Mouse (Mus musculus) urinary bladder, postnatal 14 days (tissue): ENCODE measurements at regions not wholly inside any gene's neighbourhood (a gene's known extent, or its start where the extent isn't known, plus 50 kb on each side); places are given as distances from the start of the nearest gene placed in this dataset.
"Not testable (repeated sequence)": the region's sequence is repeated elsewhere in the genome, so short reads cannot be mapped to it uniquely, and the experiment has no call there.

Experiments used
- DNase-seq: peaks from one replicate; pipeline ENCODE4 v3.0.0; 2021; ENCODE audit warnings: low spot score

DNA sequence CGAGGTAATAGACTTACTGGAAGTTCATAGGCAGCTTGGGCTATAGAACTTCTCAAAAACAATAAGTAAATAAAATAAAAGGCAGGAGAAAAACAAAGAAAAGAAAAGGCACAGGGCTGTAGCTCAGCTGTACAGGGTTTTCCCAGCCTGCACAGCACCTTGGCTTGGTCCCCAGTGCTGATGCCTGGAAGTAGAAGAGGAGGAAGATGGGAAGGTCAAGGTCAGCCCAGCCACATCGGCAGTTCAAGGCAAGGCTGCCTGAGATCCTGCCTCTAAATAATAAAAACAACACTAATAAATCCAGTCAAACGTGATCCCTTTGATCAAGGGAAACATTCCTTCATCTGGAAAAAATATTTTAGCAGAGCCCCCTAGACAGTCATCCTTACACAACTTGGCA, 103.1 kb downstream of the Cenpf start:
- DNase-seq: no peak

DNA sequence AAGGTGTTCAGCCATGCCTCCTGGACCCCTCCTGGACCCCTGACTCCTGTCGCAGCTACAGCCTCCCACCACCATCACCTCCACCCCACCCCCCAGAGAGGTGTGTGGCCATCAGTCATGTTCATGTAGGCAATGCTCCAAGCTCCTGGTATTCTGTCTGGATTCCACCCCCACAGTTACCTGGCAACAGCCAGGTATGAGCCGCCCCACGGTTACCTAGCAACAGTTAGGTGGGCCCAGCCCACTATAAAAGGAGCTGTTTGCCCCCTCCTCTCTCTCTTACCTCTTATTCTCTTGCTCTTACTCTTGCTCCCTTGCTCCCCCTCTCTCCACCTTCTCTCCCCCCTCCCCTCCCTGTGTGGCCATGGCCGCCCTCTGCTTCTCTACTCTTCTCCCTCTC, 106.5 kb downstream of the Cenpf start:
- no peak for DNase-seq

DNA sequence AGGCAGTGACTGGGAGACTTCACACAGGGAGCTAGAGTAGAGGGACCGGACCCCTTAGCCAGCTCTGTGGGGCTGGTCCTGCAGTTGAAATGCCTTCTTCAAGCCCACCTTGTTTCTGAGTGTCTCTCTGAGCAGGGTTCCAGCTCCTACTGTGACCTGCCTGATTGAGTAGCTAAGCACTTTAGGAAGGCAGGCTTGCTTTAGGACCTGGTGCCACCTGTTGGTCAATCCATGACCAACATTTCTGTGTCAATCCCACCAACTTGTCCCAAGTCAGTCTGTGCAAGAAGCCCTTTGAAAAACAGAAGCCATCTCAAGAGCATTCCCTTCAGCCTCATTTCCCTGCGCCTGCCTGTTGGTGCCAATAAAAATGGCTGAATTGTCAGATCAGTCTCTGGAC, 108.5 kb downstream of the Cenpf start:
- DNase-seq: peak; percentile 51

DNA sequence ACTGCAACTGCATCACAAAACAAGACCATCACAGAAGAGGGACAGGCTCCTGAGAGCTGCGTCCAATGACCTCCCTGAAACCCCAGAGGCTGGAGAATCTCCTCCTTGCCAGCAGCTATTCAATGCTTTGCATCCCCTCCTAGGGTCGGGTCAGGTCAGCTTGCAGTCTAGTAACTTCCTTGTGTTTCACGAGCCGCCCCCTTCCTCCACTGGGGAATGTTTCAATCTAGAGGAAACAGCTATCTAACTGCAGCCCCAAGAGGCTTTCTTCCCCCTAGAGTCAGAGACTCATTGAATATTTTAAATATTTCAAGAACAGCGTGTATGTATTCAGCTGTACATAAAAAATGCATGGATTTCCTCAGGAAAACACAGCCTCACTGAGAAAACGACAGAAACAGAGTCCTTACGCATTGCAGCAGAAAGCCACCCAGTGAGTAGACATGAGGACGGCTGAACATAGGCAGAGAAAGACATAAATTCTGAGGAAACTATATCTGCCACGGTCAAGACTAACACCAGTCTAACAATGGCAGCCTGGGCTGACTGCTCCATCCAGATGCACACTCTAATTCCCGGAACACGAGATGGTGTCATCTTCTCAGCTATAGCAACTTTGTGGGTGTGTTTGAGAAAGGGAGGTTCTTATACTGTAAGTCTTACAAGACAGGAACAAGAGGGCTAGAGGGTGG, 111.4 kb downstream of the Cenpf start:
- no peak for DNase-seq

DNA sequence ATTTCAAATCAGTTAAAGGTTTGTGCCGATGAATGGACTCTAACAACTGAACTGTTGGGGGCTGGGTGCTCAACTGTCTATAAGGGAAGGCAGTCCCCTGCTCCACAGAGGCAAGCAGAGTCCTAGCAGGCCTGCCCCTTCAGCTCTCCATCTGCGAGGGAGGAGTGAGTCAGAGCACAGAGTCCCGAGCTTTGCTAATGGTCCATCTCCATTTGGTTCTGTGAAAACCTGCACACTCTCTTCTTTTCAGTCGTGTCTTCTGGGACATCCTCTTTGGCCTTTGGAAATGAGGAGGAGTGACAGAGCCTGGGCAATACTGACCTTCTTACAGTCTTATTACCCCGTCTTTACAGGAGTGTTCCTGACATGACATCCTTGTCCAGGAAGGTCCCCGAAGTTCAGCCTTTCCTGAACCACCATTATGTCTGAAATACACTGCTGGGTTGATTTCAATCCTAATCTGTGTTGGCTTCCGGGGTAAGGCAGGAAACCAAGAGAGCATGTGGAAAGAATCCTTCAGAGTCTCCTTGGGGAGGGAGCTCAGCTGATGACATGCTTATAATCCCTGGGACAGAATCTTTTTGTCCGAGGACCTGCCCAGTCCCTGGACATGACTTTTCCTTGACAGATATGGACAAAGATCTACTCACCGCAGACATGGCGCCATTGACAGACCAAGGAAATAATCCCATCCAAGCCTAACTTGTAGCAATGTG, 112.2 kb downstream of the Cenpf start:
- DNase-seq: no peak

DNA sequence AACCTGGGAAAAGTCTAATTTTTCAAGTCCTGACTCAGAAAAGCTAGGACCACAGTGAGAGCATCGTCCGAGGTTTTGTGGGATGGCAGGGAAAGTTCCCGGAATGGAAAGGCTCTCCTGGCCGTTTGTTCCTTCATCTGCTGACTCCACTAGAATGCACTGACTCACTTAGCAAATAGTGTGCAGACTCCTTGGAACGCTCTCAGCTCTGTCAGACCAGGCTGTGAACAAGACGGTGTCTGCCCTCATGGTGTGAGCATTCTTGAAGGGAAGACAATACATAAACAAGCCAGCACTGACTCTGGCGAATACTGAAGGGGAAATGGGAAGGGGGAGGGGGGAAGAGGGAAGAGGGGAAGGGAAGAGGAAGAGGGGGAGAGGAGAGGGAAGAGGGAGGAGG, 121.4 kb downstream of the Cenpf start:
- DNase-seq: no peak

DNA sequence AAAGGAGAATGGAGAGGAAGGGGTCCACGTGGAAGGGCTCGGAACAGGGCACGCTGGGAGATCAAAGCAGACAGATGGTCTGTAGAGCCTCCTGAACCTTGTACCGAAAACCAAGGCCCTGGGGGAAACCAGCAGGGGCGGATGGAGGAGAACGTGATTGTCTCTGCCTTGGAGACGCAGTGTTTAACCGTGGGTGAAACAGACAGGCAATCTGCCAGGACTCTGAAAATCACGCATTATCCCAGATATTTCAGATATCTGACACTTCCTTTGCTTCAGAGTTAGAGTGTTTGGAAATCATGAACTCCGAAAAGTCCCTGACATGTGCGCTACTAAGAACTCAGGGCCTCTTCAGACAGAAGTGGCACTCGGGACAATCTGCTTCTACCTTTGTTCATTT, 126.1 kb downstream of the Cenpf start:
- no peak for DNase-seq

DNA sequence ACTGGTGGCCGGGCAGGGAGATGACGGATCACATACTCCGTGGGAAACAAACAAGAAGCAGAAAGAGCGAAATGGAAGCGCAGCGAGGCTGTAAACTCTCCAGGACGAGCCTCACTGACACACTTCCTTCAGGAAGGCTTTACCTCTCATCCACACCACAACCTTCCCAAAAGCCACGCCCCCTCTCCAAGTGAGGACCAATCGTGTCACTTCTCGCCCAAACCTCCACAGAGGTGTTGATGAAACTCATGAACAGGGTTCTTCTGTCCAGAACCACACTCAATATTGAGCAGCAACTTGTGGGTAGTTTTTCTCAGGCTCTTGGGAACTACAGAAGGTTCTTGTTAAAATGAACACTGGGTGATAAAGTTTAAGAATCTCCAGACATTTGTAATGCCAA, 127.3 kb downstream of the Cenpf start:
- DNase-seq: no peak

DNA sequence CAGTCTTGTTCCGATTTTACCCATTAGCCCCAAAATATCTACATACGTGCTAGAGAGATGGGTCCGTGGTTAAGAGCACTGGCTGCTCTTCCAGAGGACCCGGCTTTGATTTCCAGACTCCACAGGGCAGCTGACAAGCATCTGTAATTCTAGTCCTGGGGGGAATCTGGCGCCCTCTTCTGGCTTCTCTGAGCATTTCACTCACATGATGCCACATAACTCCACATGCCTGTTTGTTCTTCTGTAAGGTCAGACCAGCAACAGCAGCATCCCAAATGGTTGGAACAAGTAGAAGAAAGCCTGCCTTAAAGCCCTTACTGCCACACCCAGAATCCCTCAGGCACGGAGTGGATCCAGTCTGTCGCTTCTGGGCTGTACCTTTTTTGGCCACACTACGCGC, 137.0 kb downstream of the Cenpf start:
- DNase-seq: no peak

DNA sequence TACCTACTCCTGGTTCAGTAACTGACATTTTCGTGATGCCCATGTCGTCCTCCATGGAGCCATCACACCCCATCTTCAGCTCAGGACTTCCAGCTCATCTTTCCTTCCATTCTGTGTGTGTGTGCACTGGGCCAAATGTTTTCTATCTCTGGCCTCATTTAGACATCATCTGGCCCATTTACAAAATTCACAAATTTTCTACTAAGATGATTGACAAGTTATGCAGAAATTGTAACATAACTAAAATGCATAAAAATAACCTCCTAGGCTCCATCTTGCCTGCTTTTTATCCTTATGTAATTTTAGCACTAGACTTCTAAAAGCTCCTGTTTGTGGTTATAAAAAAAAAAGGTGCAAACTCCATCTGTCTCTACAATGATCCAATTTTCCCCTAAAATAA, 130.8 kb upstream of the Kcnk2 start:
- DNase-seq: no peak

DNA sequence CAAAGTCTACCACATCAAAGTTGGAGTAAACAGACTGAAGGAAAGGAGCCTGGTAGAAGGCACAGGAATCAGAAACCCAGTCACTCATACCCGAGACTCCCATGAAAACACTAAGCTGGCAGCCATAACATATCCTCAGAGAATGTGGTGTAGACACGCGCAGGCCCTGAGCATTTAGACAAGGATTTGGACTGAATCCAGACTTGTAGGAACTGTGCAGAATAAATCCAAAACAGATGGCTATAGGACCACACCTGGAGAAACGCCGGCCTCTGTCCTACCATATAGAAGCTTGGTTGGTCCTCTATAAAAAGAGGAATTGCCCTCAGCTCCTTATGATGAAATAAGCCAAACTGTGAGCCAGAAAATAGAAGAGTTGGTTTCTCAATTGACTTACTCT, 124.3 kb upstream of the Kcnk2 start:
- DNase-seq: no peak

DNA sequence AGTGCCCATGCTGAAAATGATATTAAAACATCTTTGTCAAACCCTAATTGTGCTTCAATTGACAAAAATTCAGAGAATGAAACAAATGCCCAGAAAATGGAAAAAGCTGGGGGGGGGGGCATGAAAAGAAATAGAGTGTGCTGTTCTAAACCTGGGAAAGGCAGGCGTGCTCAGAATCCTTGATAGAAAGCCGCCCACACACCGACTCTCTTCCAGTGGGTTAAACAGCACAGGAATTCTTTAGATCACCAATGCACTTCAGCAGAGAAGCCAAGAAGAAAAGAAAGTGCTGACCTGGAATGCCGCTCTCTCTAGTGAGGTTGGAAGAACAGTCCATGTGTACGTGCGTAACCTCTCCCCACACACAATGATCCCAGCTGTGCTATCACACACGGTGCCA, 113.4 kb upstream of the Kcnk2 start:
- no peak for DNase-seq

DNA sequence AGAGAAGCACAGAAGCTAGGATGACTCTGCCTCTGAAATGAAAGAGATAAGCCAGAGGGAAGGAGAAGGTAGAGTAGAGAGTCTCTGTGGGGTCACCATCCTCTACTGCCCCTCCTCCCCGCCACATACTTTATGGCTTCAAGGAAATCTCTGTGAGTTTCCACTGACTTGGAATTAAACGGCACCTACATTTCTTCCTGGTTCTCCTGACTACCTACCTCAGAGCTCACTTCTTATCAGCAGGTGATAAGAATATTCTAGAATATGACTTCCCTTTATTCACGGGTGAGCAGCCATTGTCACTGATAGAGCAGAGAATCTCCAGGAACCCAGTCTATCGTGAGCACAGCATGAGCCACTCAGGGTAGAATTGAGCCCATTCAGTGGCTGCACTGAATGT, 111.3 kb upstream of the Kcnk2 start:
- no peak for DNase-seq

DNA sequence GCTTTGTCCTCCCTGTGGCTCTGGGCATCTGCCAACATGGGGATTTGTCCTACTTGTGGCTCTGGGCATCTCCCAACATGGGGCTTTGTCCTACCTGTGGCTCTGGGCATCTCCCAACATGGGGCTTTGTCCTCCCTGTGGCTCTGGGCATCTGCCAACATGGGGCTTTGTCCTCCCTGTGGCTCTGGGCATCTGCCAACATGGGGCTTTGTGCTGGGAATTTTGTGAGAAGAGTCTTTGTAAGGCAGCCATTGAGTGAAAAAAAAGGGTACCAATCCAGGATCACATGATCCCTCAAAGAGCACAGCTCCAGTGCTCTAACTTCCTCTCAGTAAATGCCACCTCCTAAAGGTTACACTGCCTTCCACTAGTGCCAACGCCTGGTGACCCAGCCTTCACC, 105.2 kb upstream of the Kcnk2 start:
- DNase-seq: not testable (repeated sequence)

DNA sequence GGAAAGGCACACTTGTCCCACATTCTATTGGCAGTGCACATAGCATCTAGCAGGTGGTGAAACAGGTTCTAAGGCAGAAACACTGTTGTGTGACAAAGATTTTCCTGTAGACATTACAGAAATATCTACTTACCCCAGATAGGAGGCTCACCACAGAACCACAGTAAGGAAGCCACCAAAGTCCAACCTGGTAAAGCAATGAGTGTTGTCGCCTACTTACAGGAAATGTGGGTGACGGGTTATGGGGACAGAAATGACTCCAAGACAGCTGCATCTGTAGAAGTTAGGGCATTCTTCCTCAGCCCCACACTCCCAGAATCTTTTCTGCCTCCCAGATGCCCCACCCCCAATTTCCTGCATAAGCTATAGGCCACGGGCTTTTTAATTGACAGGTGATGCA, 97.6 kb upstream of the Kcnk2 start:
- DNase-seq: no peak

DNA sequence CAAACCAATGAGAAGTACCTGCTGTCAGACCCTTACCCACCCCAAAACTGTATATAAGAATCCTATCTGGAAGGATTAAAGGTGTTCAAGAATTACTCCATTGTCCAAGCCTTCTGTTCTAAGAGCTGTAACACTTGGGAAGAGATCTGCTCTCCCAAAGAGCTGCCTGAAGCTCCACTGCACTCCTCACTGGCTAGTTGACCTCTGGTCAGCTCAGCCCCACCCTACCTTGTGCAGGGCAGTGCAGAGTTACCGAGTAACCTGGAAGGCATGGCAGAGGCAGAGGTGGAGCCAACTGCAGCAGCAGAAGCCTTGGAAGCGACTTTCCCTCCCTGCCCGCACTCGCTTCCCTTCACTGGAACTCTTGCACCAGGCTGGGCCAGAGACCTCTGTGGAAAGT, 97.1 kb upstream of the Kcnk2 start:
- DNase-seq: no peak

DNA sequence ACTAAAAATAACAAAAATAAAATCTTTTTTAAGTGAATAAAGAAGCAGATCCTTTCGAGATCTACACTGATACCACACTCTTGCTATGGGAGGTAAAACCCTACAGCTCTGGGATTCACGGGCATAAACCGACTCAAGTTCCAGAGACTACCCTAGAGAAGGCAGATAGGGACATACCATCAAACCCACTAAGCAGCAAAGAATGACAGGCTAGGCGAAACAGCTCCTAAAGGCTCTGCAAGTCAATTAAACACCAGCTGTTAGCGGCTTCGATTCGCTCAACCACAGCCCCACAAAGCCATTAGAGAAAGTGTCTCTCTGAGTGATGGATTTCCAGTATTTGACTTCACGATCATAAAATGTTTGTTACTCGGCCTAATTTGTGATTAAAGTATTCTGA, 95.0 kb upstream of the Kcnk2 start:
- DNase-seq: no peak

DNA sequence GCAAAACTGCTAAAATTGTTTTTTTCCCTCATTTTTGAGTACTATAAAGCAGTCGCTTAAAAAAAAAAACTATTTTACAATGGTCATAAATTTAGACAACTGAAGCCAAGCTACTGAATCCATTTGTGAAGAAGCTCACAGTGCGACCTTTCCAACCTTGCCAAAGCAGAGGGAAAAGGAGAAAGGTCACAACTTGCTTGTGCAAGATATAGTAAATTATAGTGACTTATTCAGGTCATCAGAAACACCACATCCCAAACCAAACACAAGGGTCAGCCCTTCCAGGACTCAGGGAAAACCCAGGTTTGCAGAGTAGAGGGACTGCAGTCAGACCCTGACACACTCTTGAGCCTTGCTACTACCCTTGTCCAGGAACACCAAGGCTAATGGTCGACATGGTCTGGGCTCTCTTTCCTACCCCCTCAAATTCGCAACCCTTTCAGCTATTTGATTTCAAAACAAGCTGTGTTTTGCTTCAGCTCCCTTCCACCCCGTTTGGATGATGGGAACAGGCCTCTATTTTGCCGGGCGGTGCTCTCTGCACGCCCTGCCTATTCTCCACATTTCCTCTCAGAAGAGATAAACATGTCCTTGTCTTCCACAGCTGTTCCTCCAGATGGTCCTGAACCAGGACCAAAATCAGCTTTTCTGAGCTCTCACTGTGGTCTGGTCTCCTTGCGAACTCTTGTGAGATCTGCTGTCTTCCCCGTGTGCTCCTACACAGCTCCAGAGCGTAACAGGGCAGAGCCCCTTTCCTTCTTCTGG, 93.5 kb upstream of the Kcnk2 start:
- peak; percentile 14 for DNase-seq

DNA sequence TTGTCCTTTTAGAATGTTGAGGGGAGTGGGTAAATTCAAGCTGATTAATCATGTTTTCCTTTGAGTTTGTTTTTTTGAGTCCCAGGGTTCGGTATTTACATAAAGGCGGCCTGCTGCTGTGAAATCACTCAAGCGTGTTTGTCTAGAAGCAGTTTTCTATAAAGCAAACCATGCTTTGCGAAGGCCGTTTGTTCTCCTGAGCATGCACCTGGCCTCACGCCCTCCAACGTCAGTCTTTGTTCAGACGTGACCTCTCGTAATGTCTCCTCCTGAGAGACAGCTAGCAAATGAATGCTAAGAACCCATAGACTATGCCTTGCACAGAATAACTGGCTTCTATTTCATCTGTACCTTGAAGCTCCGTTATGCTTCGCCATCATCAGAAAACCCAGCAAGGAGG, 92.8 kb upstream of the Kcnk2 start:
- DNase-seq: no peak

DNA sequence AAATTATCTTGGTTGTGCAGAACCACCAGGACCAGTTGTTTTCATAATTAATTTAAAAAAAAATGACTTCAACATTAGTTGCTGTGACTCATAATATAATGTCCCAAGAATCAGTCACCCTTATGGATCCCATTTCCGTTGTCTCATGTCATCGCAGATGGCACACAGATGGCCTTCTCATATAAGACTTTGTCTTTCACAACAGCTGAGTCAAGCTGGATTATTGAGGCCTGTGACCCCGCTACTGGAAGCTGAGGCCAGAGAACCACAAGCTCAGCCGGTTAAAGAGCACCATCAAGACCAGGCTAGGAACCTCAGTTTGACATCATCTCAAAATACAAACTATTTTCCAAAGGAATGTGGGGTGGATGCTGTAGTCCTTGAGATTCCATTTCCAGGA, 83.3 kb upstream of the Kcnk2 start:
- DNase-seq: no peak

DNA sequence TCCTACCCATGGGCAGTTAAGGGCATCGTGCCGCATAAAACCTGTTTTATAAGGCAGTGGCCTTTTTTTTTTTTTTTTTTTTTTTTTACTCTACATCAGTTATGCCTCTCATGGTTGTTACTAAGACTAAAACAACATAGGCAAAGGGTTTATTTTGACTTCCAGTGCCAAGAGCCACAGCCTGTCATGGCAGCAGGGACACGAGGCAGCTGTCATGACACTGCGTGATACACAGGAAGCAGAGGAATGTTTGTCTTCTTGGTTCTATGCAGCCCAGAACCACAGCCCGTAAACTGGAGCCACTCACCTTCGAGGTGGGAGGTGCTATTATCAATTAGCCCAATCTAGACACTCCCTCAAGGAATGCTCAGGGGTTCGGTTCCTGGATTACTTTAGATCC, 81.3 kb upstream of the Kcnk2 start:
- no peak for DNase-seq

DNA sequence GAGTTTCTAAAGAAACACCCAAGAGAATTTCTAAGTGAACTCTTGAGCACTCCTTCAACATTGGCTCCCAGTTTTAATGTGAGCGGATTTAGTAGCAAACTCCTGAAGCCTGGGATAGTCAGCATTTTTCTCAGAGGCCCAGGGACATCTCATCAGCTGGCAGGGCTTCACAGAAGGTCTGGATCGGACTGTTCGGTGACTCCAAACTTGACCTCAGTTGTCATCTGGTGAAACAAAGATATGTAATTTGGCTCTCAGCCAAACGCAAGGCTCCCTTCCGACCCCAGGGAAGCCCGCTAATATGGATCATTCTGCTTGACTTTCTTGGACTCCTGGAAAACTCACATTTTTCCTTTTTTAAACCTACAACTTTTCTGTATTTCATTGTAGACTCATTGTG, 76.0 kb upstream of the Kcnk2 start:
- DNase-seq: no peak

DNA sequence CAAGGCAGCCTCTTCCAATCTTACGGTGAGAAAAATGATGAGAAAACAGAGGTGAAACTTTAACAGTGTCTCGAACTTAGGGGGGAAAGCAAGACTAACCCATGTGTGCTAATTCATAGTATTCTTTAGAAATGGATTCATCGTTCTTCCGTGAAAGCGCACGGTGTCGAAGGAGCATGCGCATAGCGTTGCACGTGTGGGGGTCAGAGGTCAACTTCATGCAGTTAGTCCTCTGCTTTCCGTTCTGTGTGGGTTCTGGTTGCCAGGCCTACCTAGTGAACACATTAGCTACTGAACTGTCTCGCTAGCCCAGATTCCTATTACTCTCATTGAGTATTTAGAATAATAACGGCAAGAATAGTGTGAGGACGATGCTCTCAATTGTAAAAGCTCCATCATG, 74.7 kb upstream of the Kcnk2 start:
- no peak for DNase-seq
